Mouse (Mus musculus): ENCODE measurements around the gene Mmaa. TPM values are rescaled to one million over a fixed set of nuclear protein-coding genes. Genes with fewer than 3 reads are reported as not detected.

The Mmaa gene
- polyA plus RNA-seq, 1 experiment: 4.1 TPM

DNA sequence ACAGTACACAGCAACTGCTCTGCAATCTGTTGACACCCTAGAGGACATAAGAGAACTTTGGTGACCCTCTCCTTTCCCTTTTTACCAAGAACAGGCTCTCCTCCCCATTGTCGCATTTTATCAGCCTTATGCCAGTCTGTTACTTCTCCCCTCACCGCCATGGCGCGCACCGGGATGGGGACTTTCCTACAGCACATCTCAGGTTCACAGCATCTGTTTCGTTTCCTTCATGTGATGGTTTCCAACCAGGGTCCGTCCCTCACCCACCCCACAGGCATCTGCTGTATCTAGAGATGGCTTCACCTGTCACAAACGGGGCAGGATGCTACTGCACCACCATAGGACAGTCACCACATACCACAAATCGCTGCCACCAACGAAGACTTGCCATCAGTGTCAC is 19.8 kb downstream of the Mmaa start:
- TF ChIP-seq CTCF (IDR thresholded peaks at IDR 0.05; ENCODE audit: control insufficient read depth, insufficient read depth, insufficient read length): no peak
- TF ChIP-seq FOSL1 (IDR thresholded peaks at IDR 0.05; ENCODE audit: insufficient read depth, low read length, poor library complexity, severe bottlenecking): no peak
- no peak for TF ChIP-seq USF1 (IDR thresholded peaks at IDR 0.05; ENCODE audit: low read depth)
- TF ChIP-seq CEBPB (IDR thresholded peaks at IDR 0.05; ENCODE audit: low read depth): no peak
- no peak for TF ChIP-seq MAX (IDR thresholded peaks at IDR 0.05)
- no peak for TF ChIP-seq MYOG (IDR thresholded peaks at IDR 0.05; ENCODE audit: control insufficient read depth, extremely low read depth, insufficient read length)
- no peak for TF ChIP-seq MYOD1 (IDR thresholded peaks at IDR 0.05; ENCODE audit: control insufficient read depth, insufficient read length, low read depth)
- Histone ChIP-seq H3K36me3 (ENCODE audit: control insufficient read depth, insufficient read depth) (peaks cover 30% of the 10 kb centered on the region), H3ac (ENCODE audit: control insufficient read depth, insufficient read length, low read depth) (no peak overlapping the region), H3K79me3 (ENCODE audit: low read depth) (no peaks in the 10 kb centered on the region), H3K4me3 (ENCODE audit: insufficient read depth, poor library complexity, severe bottlenecking) (no peak overlapping the region), H3K27me3 (ENCODE audit: control insufficient read depth, insufficient read depth, insufficient read length) (no peaks in the 10 kb centered on the region), H3K79me2 (ENCODE audit: control insufficient read depth, insufficient read depth) (no peaks in the 10 kb centered on the region)

DNA sequence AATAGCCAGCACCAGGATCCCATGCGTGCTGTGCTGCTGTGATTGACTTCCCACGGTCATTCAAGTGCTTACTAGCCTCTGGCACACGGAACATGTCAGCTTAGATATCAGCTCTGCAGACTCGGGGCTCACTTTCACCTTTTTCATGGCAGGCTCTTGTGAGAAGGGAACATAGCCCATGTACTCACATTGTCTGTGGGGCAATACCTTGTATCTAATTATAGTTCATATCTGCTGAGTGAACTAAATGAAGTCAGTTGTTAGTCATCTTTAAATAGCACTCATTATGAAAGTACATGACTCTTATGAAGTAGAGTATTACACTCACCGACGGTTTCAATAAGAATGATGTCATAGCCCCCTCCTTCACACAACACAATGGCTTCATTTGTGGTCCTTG is 21.0 kb downstream of the Mmaa start:
- TF ChIP-seq USF1 (IDR thresholded peaks at IDR 0.05; ENCODE audit: low read depth): no peak
- no peak for TF ChIP-seq CTCF (IDR thresholded peaks at IDR 0.05; ENCODE audit: control insufficient read depth, insufficient read depth, insufficient read length)
- TF ChIP-seq MYOD1 (IDR thresholded peaks at IDR 0.05; ENCODE audit: control insufficient read depth, insufficient read length, low read depth): no peak
- TF ChIP-seq CEBPB (IDR thresholded peaks at IDR 0.05; ENCODE audit: low read depth): no peak
- TF ChIP-seq MYOG (IDR thresholded peaks at IDR 0.05; ENCODE audit: control insufficient read depth, extremely low read depth, insufficient read length): no peak
- TF ChIP-seq MAX (IDR thresholded peaks at IDR 0.05): no peak
- TF ChIP-seq FOSL1 (IDR thresholded peaks at IDR 0.05; ENCODE audit: insufficient read depth, low read length, poor library complexity, severe bottlenecking): no peak
- H3K27me3 ChIP-seq (ENCODE audit: control insufficient read depth, insufficient read depth, insufficient read length): no peaks in the 10 kb centered on the region

DNA sequence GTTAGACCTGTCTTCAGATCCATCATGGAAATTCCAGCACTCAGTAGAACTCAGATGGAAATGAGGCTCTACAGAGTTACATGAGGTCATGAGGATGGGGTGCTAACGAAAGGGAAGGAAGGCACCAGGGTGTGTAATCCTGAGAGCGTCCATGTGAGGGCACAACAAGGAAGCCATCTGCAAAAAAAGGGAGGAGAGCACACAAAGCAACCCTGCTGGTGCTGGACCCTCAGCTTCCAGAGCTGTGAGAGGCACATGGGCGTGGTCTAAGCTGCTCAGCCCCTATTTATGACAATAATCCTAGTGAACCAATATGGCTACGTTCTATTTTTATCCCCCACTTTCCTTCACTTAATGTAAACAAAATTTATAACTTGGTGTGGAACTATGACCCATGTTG is 22.1 kb downstream of the Mmaa start:
- H3ac ChIP-seq (ENCODE audit: control insufficient read depth, insufficient read length, low read depth): no peak overlapping the region
- no peaks in the 10 kb centered on the region for H3K79me3 ChIP-seq (ENCODE audit: low read depth)
- H3K27me3 ChIP-seq (ENCODE audit: control insufficient read depth, insufficient read depth, insufficient read length): no peaks in the 10 kb centered on the region
- H3K4me3 ChIP-seq (ENCODE audit: insufficient read depth, poor library complexity, severe bottlenecking): no peak overlapping the region
- no peak for TF ChIP-seq USF1 (IDR thresholded peaks at IDR 0.05; ENCODE audit: low read depth)
- TF ChIP-seq MYOG (IDR thresholded peaks at IDR 0.05; ENCODE audit: control insufficient read depth, extremely low read depth, insufficient read length): no peak
- no peak for TF ChIP-seq CEBPB (IDR thresholded peaks at IDR 0.05; ENCODE audit: low read depth)
- no peak for TF ChIP-seq CTCF (IDR thresholded peaks at IDR 0.05; ENCODE audit: control insufficient read depth, insufficient read depth, insufficient read length)
- no peak for TF ChIP-seq MAX (IDR thresholded peaks at IDR 0.05)
- no peak for TF ChIP-seq FOSL1 (IDR thresholded peaks at IDR 0.05; ENCODE audit: insufficient read depth, low read length, poor library complexity, severe bottlenecking)
- no peak for TF ChIP-seq MYOD1 (IDR thresholded peaks at IDR 0.05; ENCODE audit: control insufficient read depth, insufficient read length, low read depth)
- peaks cover 36% of the 10 kb centered on the region for H3K36me3 ChIP-seq (ENCODE audit: control insufficient read depth, insufficient read depth)
- no peaks in the 10 kb centered on the region for H3K79me2 ChIP-seq (ENCODE audit: control insufficient read depth, insufficient read depth)

More for the DNA sequence above, 21.0 kb downstream of the Mmaa start:
- peaks cover 37% of the 10 kb centered on the region for H3K36me3 ChIP-seq (ENCODE audit: control insufficient read depth, insufficient read depth)
- H3K79me2 ChIP-seq (ENCODE audit: control insufficient read depth, insufficient read depth): no peaks in the 10 kb centered on the region
- no peak overlapping the region for H3K4me3 ChIP-seq (ENCODE audit: insufficient read depth, poor library complexity, severe bottlenecking)
- no peak overlapping the region for H3ac ChIP-seq (ENCODE audit: control insufficient read depth, insufficient read length, low read depth)
- no peaks in the 10 kb centered on the region for H3K79me3 ChIP-seq (ENCODE audit: low read depth)

DNA sequence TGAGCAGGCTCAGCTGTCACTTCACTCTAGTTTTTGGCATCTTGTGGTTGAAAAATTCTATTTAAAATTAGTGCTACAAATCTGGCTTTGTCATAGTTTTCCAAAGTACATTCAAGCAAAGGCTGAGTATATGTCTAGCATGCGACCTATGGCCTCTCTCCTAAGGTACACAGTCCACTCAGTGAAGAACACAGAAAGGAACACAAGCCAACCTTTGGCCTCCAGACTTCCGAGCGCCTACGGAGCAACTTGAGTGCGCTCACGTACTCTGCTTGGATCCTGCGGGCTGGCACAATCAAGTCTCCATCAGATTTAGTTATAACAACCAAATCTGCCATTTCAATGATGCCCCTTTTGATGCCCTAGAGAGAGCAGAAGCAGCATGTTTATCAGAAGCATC is 25.8 kb downstream of the Mmaa start:
- peaks cover 22% of the 10 kb centered on the region for H3K36me3 ChIP-seq (ENCODE audit: control insufficient read depth, insufficient read depth)

DNA sequence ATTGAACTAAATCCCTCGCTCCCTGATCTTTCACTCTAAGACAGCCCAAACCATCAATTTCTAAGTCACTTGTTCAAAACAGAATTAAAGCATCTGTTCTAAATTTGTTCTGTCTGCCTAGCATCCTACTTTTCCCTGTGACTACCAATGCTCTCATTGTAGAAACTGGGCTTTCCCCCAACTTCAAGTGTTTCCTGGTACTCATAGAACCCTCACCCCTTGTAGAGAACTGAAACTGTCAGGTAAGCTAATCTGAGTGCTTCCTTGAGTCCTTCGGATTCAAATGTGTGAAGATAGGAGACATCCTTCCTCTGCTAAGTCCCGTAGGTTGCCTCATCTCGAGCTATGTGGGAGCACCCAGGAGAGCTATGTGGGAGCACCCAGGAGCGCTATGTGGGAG is 32.8 kb downstream of the Mmaa start:
- no peaks in the 10 kb centered on the region for H3K27me3 ChIP-seq (ENCODE audit: control insufficient read depth, insufficient read depth, insufficient read length)

More for the DNA sequence above, 25.8 kb downstream of the Mmaa start:
- no peak for TF ChIP-seq MYOG (IDR thresholded peaks at IDR 0.05; ENCODE audit: control insufficient read depth, extremely low read depth, insufficient read length)
- no peaks in the 10 kb centered on the region for H3K27me3 ChIP-seq (ENCODE audit: control insufficient read depth, insufficient read depth, insufficient read length)
- H3K4me3 ChIP-seq (ENCODE audit: insufficient read depth, poor library complexity, severe bottlenecking): no peak overlapping the region
- H3K79me3 ChIP-seq (ENCODE audit: low read depth): no peaks in the 10 kb centered on the region
- H3K79me2 ChIP-seq (ENCODE audit: control insufficient read depth, insufficient read depth): no peaks in the 10 kb centered on the region
- no peak overlapping the region for H3ac ChIP-seq (ENCODE audit: control insufficient read depth, insufficient read length, low read depth)

DNA sequence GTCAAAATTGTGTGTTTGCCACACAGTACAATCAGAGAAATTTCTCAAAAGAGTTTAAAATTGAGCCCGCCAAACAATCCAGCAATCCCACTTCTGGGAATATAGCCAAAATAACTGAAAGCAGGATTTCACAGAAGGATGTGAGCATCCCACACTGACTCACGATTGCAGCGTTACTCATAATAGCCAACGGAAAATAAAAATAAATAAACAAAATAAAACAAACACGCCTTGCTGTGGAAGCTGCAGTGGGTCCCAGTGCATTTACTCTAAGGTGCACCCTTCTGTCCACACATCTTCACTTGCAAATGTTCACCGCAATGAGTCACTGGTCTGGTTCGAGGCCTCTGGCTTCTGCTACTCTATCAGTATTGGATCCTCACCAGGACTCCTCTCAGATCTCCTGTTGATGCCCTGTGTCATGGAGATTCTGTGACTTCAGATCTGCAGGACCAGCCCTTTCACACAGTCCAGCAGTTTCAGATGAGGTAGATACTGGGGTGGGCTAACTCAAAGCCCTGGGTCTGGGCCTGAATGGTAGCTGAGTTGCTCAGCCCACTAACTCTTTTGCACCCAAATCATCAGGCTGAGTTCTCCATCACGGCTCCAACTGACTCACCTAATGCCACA is 38.5 kb downstream of the Mmaa start:
- Histone ChIP-seq H3K4me3 (ENCODE audit: insufficient read depth, poor library complexity, severe bottlenecking) (no peak overlapping the region), H3K27me3 (ENCODE audit: control insufficient read depth, insufficient read depth, insufficient read length) (no peaks in the 10 kb centered on the region), H3K79me3 (ENCODE audit: low read depth) (no peaks in the 10 kb centered on the region), H3K36me3 (ENCODE audit: control insufficient read depth, insufficient read depth) (no peaks in the 10 kb centered on the region), H3ac (ENCODE audit: control insufficient read depth, insufficient read length, low read depth) (no peak overlapping the region), H3K79me2 (ENCODE audit: control insufficient read depth, insufficient read depth) (no peaks in the 10 kb centered on the region)
- TF ChIP-seq USF1 (IDR thresholded peaks at IDR 0.05; ENCODE audit: low read depth): no peak
- no peak for TF ChIP-seq MYOD1 (IDR thresholded peaks at IDR 0.05; ENCODE audit: control insufficient read depth, insufficient read length, low read depth)
- TF ChIP-seq MAX (IDR thresholded peaks at IDR 0.05): no peak
- TF ChIP-seq MYOG (IDR thresholded peaks at IDR 0.05; ENCODE audit: control insufficient read depth, extremely low read depth, insufficient read length): no peak
- TF ChIP-seq CTCF (IDR thresholded peaks at IDR 0.05; ENCODE audit: control insufficient read depth, insufficient read depth, insufficient read length): no peak
- TF ChIP-seq CEBPB (IDR thresholded peaks at IDR 0.05; ENCODE audit: low read depth): peak; percentile 33
- peak; percentile 79 for TF ChIP-seq FOSL1 (IDR thresholded peaks at IDR 0.05; ENCODE audit: insufficient read depth, low read length, poor library complexity, severe bottlenecking)

More for the DNA sequence above, 32.8 kb downstream of the Mmaa start:
- no peak for TF ChIP-seq CEBPB (IDR thresholded peaks at IDR 0.05; ENCODE audit: low read depth)
- no peak for TF ChIP-seq MYOD1 (IDR thresholded peaks at IDR 0.05; ENCODE audit: control insufficient read depth, insufficient read length, low read depth)
- TF ChIP-seq FOSL1 (IDR thresholded peaks at IDR 0.05; ENCODE audit: insufficient read depth, low read length, poor library complexity, severe bottlenecking): no peak
- no peak for TF ChIP-seq CTCF (IDR thresholded peaks at IDR 0.05; ENCODE audit: control insufficient read depth, insufficient read depth, insufficient read length)
- no peak for TF ChIP-seq MAX (IDR thresholded peaks at IDR 0.05)
- TF ChIP-seq USF1 (IDR thresholded peaks at IDR 0.05; ENCODE audit: low read depth): no peak
- TF ChIP-seq MYOG (IDR thresholded peaks at IDR 0.05; ENCODE audit: control insufficient read depth, extremely low read depth, insufficient read length): no peak
- no peaks in the 10 kb centered on the region for H3K36me3 ChIP-seq (ENCODE audit: control insufficient read depth, insufficient read depth)
- no peaks in the 10 kb centered on the region for H3K79me3 ChIP-seq (ENCODE audit: low read depth)
- no peak overlapping the region for H3K4me3 ChIP-seq (ENCODE audit: insufficient read depth, poor library complexity, severe bottlenecking)
- H3K79me2 ChIP-seq (ENCODE audit: control insufficient read depth, insufficient read depth): no peaks in the 10 kb centered on the region
- H3ac ChIP-seq (ENCODE audit: control insufficient read depth, insufficient read length, low read depth): no peak overlapping the region
